Mouse (Mus musculus): ENCODE data around the gene Slc48a1. TPM values are rescaled to one million over a fixed set of nuclear protein-coding genes. Genes with fewer than 3 reads are reported as not detected.

Slc48a1 gene
- 52.7 TPM for polyA plus RNA-seq (2012; fragmentation: generic; extraction: Trizol)

- Histone ChIP-seq H3K36me3 (ENCODE audit: control insufficient read depth, insufficient read depth) (no peaks in the 10 kb centered on the region), H3K4me3 (no peak within 1 kb of the TSS), H3K79me2 (ENCODE audit: control insufficient read depth, insufficient read depth) (no peaks in the 10 kb centered on the region), H3K27me3 (ENCODE audit: control insufficient read depth, insufficient read depth, insufficient read length) (peaks cover 5% of the 10 kb centered on the region), H3ac (ENCODE audit: control insufficient read depth, insufficient read length) (no peak within 1 kb of the TSS), H3K4me2 (ENCODE audit: low read depth) (no peak within 1 kb of the TSS)
- TF ChIP-seq MYOG (IDR thresholded peaks at IDR 0.05; ENCODE audit: control insufficient read depth in 1 of 3, insufficient read depth in 1 of 3, insufficient read length in 2 of 3, low read depth in 2 of 3) (no peak), USF1 (IDR thresholded peaks at IDR 0.05; ENCODE audit: low read depth) (no peak), E2F4 (IDR thresholded peaks at IDR 0.05; ENCODE audit: insufficient read depth) (no peak), CEBPB (IDR thresholded peaks at IDR 0.05; ENCODE audit: insufficient read depth, poor library complexity, severe bottlenecking) (no peak), MYOD1 (IDR thresholded peaks at IDR 0.05; ENCODE audit: control insufficient read depth in 1 of 3, insufficient read length in 2 of 3, low read depth in 2 of 3) (no peak), POLR2AphosphoS2 (IDR thresholded peaks at IDR 0.05; ENCODE audit: insufficient read length, low read depth) (no peak), SRF (IDR thresholded peaks at IDR 0.05; ENCODE audit: control insufficient read depth, insufficient read length, low read depth) (no peak), REST (IDR thresholded peaks at IDR 0.05; ENCODE audit: insufficient read depth, insufficient read length) (no peak), MAX (IDR thresholded peaks at IDR 0.05; ENCODE audit: low read depth) (no peak), TCF12 (IDR thresholded peaks at IDR 0.05; ENCODE audit: insufficient read depth, poor library complexity, severe bottlenecking) (no peak)
These were observed at the start of gene Slc48a1 for GRCm38 (mm10) chr15:97778311-97779098. Gene Slc48a1 (plus strand): TSS chr15:97778520.

GRCm38 (mm10) chr15:97728804-97729203 lies 49.5 kb upstream of the Slc48a1 start:
- peaks cover 18% of the 10 kb centered on the region for H3K27me3 ChIP-seq (ENCODE audit: control insufficient read depth, insufficient read depth, insufficient read length)
- no peaks in the 10 kb centered on the region for H3K79me2 ChIP-seq (ENCODE audit: control insufficient read depth, insufficient read depth)
- no peak for TF ChIP-seq MYOD1 (IDR thresholded peaks at IDR 0.05; ENCODE audit: control insufficient read depth in 1 of 3, insufficient read length in 2 of 3, low read depth in 2 of 3)
- no peak for TF ChIP-seq CEBPB (IDR thresholded peaks at IDR 0.05; ENCODE audit: insufficient read depth, poor library complexity, severe bottlenecking)
- no peak for TF ChIP-seq TCF3 (IDR thresholded peaks at IDR 0.05; ENCODE audit: insufficient read length, low read depth)
- no peak overlapping the region for H3K4me3 ChIP-seq
- no peak overlapping the region for H3K4me2 ChIP-seq (ENCODE audit: low read depth)
- no peak overlapping the region for H3ac ChIP-seq (ENCODE audit: control insufficient read depth, insufficient read length)
- H3K36me3 ChIP-seq (ENCODE audit: control insufficient read depth, insufficient read depth): no peaks in the 10 kb centered on the region

- TF ChIP-seq TCF3 (IDR thresholded peaks at IDR 0.05; ENCODE audit: insufficient read length, low read depth): no peak
- no peak for TF ChIP-seq USF1 (IDR thresholded peaks at IDR 0.05; ENCODE audit: low read depth)
- TF ChIP-seq TCF12 (IDR thresholded peaks at IDR 0.05; ENCODE audit: insufficient read depth, poor library complexity, severe bottlenecking): no peak
- TF ChIP-seq MYOG (IDR thresholded peaks at IDR 0.05; ENCODE audit: control insufficient read depth in 1 of 3, insufficient read depth in 1 of 3, insufficient read length in 2 of 3, low read depth in 2 of 3): no peak
- TF ChIP-seq CEBPB (IDR thresholded peaks at IDR 0.05; ENCODE audit: insufficient read depth, poor library complexity, severe bottlenecking): no peak
- no peak for TF ChIP-seq MYOD1 (IDR thresholded peaks at IDR 0.05; ENCODE audit: control insufficient read depth in 1 of 3, insufficient read length in 2 of 3, low read depth in 2 of 3)
- no peak for TF ChIP-seq POLR2A (IDR thresholded peaks at IDR 0.05; ENCODE audit: insufficient read length, low read depth)
- TF ChIP-seq POLR2AphosphoS2 (IDR thresholded peaks at IDR 0.05; ENCODE audit: insufficient read length, low read depth): no peak
- no peak for TF ChIP-seq SRF (IDR thresholded peaks at IDR 0.05; ENCODE audit: control insufficient read depth, insufficient read length, low read depth)
- no peak for TF ChIP-seq MAX (IDR thresholded peaks at IDR 0.05; ENCODE audit: low read depth)
- no peak for TF ChIP-seq E2F4 (IDR thresholded peaks at IDR 0.05; ENCODE audit: insufficient read depth)
- TF ChIP-seq REST (IDR thresholded peaks at IDR 0.05; ENCODE audit: insufficient read depth, insufficient read length): no peak
- Histone ChIP-seq H3K4me3 (no peak overlapping the region), H3ac (ENCODE audit: control insufficient read depth, insufficient read length) (no peak overlapping the region), H3K4me2 (ENCODE audit: low read depth) (no peak overlapping the region), H3K36me3 (ENCODE audit: control insufficient read depth, insufficient read depth) (no peaks in the 10 kb centered on the region), H3K79me2 (ENCODE audit: control insufficient read depth, insufficient read depth) (no peaks in the 10 kb centered on the region), H3K27me3 (ENCODE audit: control insufficient read depth, insufficient read depth, insufficient read length) (peaks cover 5% of the 10 kb centered on the region)
These were observed 48.0 kb upstream of the Slc48a1 start for GRCm38 (mm10) chr15:97730365-97730764.

DNA sequence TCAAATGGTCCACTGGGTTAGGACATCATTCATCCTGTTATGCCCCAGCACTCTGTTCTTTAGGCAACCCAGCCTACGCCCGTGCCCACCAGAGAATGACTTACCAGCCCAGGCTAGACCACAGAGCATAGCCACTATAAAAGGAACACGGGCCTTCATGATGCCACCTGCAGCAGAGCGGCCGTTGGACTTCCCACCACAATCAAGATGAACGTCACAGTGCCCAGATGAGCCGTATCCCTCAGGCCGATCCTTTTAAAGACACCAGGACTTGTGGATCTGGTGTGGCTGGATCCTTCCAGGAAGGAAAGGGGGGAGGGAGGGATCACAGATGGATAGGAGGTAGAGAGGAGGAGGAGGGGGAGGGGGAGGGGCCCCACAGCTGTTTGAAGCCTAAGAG lies 47.2 kb upstream of the Slc48a1 start, which contains the start of gene Endou:
Endou (minus strand) TSS at position 229 of the 400 bp plus-strand sequence.
- Histone ChIP-seq H3K4me2 (ENCODE audit: low read depth) (no peak within 1 kb of the TSS), H3ac (ENCODE audit: control insufficient read depth, insufficient read length) (no peak within 1 kb of the TSS), H3K4me3 (no peak within 1 kb of the TSS), H3K79me2 (ENCODE audit: control insufficient read depth, insufficient read depth) (no peaks in the 10 kb centered on the region), H3K36me3 (ENCODE audit: control insufficient read depth, insufficient read depth) (no peaks in the 10 kb centered on the region), H3K27me3 (ENCODE audit: control insufficient read depth, insufficient read depth, insufficient read length) (peaks cover 5% of the 10 kb centered on the region)
- TF ChIP-seq CEBPB (IDR thresholded peaks at IDR 0.05; ENCODE audit: insufficient read depth, poor library complexity, severe bottlenecking) (no peak), POLR2A (IDR thresholded peaks at IDR 0.05; ENCODE audit: insufficient read length, low read depth) (no peak), E2F4 (IDR thresholded peaks at IDR 0.05; ENCODE audit: insufficient read depth) (no peak), POLR2AphosphoS2 (IDR thresholded peaks at IDR 0.05; ENCODE audit: insufficient read length, low read depth) (no peak), USF1 (IDR thresholded peaks at IDR 0.05; ENCODE audit: low read depth) (no peak), TCF3 (IDR thresholded peaks at IDR 0.05; ENCODE audit: insufficient read length, low read depth) (no peak), TCF12 (IDR thresholded peaks at IDR 0.05; ENCODE audit: insufficient read depth, poor library complexity, severe bottlenecking) (no peak), MYOD1 (IDR thresholded peaks at IDR 0.05; ENCODE audit: control insufficient read depth in 1 of 3, insufficient read length in 2 of 3, low read depth in 2 of 3) (no peak), SRF (IDR thresholded peaks at IDR 0.05; ENCODE audit: control insufficient read depth, insufficient read length, low read depth) (no peak), REST (IDR thresholded peaks at IDR 0.05; ENCODE audit: insufficient read depth, insufficient read length) (no peak), MYOG (IDR thresholded peaks at IDR 0.05; ENCODE audit: control insufficient read depth in 1 of 3, insufficient read depth in 1 of 3, insufficient read length in 2 of 3, low read depth in 2 of 3) (no peak), MAX (IDR thresholded peaks at IDR 0.05; ENCODE audit: low read depth) (no peak)

All from myocyte (in vitro differentiated cells).